Mouse (Mus musculus) retina, postnatal 7 days (tissue): ENCODE measurements around the gene Malsu1.

ENCODE experiments used
- DNase-seq: peaks from one replicate; pipeline ENCODE4 v3.0.0-alpha.2; 2012; ENCODE audit warnings: low read depth, low spot score

The Malsu1 gene

DNA sequence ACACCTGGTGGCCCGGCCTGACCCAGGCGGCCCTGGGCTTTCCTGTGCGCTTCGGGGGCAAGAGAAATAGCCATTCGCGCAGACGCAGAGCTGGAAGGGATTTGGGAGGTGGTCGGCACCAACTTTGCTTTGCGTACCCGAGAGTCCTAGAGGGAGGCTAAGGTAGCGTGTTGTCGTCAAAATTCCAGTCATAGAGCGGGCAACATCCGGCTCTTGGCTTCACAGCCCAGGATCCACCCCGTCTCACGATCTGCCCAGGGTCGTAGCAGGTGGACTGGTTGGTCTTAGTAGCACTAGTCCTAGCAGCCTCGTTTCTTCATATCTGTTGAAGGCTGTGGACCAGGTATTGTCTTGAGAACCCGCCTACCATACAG, 509 bp downstream of the Malsu1 start:
- no peak for DNase-seq

DNA sequence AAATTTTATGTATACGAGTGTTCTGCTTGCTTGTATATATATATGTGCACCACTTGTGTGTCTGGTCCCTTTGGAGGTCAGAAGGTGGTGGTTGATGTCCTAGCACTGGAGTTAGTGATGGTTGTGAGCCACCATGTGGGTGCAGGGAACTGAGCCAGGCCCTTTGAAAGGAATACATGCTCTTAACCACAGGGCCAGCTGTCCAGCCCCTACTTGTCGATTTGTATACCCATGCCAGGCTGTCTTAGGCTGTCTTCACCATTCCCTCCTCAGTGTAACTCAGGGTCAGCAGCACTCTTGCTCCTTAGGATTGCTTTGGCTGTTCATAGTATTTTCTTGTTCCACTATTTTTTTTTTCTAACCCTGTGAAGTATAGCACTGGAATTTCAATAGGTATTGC, 4.3 kb downstream of the Malsu1 start:
- no peak for DNase-seq

DNA sequence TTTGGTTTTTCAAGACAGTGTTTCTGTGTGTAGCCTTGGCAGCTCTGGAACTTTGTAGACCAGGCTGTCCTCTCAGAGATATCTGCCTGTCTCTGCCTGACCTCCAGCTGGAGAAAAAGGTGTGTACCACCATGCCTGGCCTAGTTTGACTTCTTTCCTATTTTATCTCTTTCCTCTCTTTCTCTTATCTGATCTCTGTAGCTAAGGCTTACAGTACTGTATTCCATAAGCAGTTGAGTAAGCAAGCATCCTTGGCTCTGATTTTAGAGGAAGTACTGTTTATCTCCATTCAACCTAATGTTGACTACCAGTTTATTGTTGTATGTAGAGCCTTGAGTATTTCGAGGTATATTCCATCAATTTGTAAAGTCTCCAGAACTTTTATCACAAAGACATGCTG, 5.7 kb downstream of the Malsu1 start:
- no peak for DNase-seq

DNA sequence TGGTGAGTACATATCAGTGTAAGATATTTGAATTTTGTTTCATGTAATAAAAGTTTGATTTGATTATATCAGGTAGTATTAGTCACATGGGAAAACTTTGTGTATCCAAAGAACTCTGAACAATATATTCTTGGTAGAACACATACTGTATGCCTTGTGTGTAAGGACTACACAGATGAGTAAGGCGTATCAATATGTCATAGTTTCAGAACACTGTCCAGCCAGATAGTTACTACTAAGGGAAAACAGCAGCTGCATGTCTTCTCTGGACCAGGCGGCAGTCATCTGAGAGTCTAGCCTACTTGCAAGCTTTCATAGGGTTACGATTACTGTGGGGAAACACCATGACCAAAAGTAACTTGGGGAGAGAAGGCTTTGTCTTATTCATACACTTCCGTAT, 9.4 kb downstream of the Malsu1 start:
- no peak for DNase-seq

DNA sequence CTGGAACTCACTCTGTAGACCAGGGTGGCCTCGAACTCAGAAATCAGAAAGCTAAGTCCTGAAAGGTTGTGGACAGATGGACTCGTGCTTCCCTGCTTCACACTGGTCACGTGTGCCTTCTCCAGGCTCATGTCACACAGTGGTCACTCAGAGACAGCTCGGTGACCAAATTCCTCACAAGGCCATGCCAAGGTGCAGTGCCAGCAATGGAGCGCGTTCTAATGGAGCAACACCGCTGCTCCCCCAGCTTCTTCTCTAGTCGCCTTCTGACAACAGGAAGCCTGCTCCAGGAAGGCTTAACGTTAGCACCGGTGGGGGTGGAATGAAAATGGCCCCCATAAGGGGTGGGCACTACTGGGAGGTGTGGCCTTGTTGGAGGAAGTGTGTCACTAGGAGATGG, 21.4 kb downstream of the Malsu1 start:
- no peak for DNase-seq

DNA sequence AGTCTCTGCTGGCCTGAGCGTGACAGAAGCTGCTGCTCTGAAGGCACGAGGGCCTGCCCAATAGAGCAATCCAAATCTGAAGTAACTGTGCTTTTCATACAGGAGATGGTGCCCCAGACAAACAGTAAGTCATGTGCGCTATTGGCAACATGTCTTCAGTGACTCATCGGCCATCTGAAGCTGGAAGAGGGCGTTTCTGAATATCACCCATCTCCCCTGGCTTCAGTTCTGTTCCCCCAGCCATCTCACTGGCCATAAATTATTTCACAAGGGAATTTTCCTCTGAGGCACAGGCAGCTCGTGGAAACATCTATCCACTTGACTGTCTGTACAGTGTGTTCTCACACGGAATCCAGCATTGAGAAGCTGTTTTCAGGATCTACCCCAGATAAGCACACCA, 22.8 kb downstream of the Malsu1 start:
- no peak for DNase-seq

- DNase-seq = no peak
Measured at GRCm38 (mm10) chr6:49096933-49097461, 23.4 kb downstream of the Malsu1 start.

DNA sequence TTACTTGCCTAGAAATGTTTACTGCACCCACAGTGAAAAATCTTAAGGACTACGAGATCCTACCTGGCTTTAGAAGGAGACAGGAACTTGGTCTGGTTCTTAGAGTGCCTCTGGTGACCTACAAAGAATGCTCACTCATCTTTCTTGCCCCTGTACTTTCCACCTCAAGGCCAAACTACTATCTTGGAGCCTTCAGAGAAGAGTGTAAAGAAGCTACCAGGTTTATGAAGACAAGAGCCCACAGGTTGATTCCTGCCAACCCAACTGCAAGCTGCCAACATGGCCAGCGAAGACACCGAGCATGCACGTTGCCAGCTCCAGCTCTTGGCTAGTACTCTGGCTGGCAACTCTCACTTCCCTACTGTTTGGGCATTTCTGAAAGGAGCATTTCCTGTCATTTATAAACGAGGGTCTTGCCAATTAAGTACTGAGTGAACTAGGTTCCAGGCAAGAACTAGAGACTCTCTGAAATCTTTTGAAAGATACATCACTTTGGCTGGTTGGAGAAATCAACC, 24.1 kb downstream of the Malsu1 start:
- no peak for DNase-seq

DNA sequence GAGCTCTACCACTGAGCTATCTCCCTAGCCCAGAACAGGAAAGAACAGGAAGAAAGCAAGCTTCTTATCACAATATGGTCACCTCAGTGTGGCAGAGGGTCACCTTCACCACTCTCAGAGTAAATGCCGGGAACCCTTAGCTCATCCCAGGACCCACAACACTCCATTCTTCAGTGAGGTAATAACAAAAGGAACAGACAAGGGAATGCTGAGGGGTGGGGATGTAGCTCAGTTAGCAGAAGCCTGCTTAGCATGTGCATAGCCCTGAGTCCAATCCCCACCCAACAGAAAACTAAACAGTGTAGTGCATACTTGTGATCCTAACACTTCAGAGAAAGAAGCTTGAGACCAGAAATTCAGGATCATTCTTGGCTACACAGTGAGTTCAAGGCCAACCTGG, 25.5 kb downstream of the Malsu1 start:
- no peak for DNase-seq

DNA sequence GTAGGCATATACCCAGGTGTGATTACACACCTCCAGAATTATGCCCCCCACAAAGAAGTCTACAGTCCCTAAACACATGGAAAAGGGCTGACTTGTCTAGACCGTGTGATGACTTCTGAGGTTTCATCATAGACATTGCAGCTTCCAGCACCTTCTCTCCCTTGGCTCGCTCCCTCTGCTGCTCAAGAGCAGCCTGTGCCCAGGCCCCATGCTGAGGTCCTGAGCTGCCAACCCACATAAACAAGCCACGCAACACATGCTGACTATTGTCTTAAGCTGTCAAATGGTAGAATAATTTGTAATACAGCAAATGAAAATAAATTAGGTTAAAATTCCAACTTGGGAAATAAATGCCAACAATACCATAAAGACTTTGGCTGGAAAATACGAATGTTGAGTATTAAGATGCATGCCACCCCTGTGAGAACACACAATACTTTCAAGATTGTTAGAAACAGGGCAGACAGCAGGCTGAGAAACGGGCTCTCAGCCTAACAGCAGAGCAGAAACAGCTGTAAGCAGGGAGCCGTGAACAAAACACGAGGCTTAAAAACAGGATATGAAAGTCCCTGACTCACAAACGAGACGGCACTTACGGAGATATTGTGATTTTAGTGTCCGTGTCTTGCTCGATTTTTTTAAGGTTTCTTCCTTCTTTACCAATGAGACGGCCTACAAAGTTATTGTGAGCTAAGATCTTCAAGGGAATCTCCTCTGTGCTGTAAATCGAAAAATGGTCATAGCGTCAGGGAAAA, 33.3 kb downstream of the Malsu1 start:
- no peak for DNase-seq

GRCm38 (mm10) chr6:49109196-49109595, 35.6 kb downstream of the Malsu1 start:
- no peak for DNase-seq

- DNase-seq = no peak
Measured at GRCm38 (mm10) chr6:49113895-49114294, 40.3 kb downstream of the Malsu1 start.

- DNase-seq = no peak
Measured at GRCm38 (mm10) chr6:49114457-49114856, 40.9 kb downstream of the Malsu1 start.

- DNase-seq = no peak
Measured at GRCm38 (mm10) chr6:49115550-49115949, 42.0 kb downstream of the Malsu1 start.

DNA sequence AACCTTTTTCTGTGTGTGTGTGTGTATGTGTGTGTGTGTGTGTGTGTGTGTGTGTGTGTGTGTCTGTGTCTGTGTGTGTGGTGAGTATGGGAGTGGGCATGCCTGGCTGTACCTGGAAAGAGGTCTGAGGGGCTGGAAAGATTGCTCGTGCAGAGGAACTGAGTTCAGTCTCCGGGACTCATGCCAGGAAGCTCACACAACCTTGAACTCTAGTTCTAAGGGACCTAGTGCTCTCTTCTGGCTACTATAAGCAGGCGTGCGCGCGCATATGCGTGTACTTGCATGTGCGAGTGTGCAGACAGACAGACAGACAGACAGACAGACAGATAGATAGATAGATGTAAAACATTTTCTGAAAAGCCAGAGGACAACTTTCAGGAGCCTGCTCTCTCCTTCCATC, 42.6 kb downstream of the Malsu1 start:
- DNase-seq = no peak

DNA sequence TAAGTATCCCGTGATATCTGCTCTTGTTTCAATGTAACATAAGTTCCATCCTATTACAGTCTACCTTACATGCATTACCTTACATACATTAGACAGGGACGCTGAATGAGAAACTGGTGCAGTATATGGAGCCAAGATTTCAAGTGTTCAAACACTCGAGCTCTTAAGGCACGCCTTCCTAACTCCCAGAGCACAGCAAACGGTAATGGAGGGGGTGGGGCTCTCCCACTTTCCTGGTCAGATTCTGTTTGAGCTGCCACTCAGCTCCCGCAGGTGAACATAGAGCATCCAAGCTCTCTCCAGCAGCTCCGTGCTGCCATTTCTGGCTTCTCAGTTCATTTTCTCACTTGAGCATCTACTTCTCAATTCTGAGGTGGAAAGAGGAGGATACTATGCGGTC, 44.9 kb downstream of the Malsu1 start:
- no peak for DNase-seq

GRCm38 (mm10) chr6:49119462-49120135, 46.0 kb downstream of the Malsu1 start:
- DNase-seq = no peak

GRCm38 (mm10) chr6:49120370-49120769, 46.8 kb downstream of the Malsu1 start:
- DNase-seq = no peak

- DNase-seq = no peak
Measured at GRCm38 (mm10) chr6:49130328-49130727, 56.7 kb downstream of the Malsu1 start.

DNA sequence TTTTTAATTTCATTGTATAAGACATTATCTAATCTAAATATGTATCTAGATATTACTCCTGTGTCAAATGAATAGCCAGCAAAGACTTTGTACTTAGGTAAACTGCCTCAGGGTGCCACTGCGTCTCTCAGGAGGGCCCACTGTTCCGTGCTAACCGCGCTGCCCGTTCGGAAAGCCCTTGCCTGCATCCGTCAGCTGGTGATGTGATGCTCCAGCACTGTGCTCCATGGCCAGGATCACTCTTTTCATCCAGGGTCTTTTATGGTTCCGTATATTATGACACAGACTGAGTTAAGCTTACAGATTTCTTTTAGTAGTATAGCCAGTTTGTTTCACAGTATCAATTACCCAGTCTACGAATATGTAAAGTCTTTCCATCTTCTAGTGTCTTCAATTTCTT, 58.3 kb downstream of the Malsu1 start:
- no peak for DNase-seq

- no peak for DNase-seq
Measured at GRCm38 (mm10) chr6:49132352-49133090, 58.9 kb downstream of the Malsu1 start.
